Mouse (Mus musculus) spleen, adult 2 months (tissue): ENCODE measurements around the gene Cyb5d1.

Experiments
- CTCF ChIP-seq: fragments of 200-500 bp; IDR thresholded peaks from 2 replicates; pipeline ENCODE4 v1.5.1; 2011; ENCODE audit warnings: mild to moderate bottlenecking, inconsistent platforms; ENCODE audit not compliant: insufficient read depth, insufficient read length, insufficient replicate concordance; ENCODE audit errors: extremely low read depth
- POLR2A ChIP-seq: fragments of 200-500 bp; IDR thresholded peaks from 2 replicates; pipeline ENCODE4 v1.6.1; 2011; ENCODE audit warnings: low read depth, low read length, inconsistent platforms

DNA sequence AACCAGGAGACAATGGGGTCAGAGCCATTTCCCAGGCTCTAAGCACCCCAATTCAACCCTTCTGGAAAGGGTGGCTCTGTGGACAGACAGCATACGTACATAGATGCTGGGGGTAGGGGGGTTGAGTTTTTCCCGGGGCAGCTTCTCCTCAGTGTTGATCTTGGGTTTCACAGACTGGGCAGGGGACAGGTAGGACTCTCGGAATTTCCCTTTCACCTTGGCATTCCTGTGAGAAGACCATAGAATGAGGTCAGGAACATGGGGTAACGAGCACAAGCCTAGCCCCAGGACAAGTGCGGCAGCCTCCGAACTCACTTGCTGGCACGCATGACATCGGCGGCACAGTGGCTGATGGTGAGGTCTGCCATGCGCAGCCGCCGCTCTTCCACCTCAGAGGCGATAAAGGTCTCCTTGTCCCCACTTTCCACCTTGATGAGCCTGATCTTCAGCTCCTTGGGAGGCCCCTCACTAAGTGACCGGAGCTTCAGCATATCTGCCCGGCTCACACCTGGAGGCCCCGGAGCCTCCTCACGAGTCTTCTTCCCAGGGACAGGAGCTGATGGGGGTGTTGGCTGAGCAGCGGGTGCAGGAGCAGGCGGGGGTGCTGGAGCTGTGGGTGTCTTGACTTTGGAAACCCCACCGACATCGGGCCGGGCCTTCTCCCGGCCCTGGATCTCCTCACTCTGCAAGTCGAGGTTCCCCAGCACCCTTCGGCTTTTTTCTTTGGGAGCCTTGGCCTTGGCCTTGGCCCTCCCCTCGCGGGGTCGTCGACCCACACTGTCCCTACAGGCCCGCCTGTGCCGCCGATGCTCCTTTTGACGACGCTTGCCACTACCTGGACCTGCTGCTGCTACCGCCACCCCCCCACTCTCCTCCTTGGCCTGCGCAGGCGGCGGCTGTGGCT is 8.5 kb upstream of the Cyb5d1 start:
- TF ChIP-seq CTCF, result no peak
- TF ChIP-seq POLR2A, result no peak
